Mouse (Mus musculus) liver, postnatal 0 days (tissue): ENCODE results near the gene Zc3h18.

Experiments
- CTCF ChIP-seq: sonication (generic); IDR thresholded peaks from 2 replicates; pipeline ENCODE4 v1.5.1; 2016; ENCODE audit warnings: antibody characterized with exemption, low read depth
- EP300 ChIP-seq: IDR thresholded peaks from 2 replicates; pipeline ENCODE4 v1.6.1; 2016; ENCODE audit warnings: antibody characterized with exemption, low read depth, mild to moderate bottlenecking

GRCm38 (mm10) chr8:122360696-122361416 lies 15.6 kb upstream of the Zc3h18 start, which contains the start of gene Trhr2:
- no peak for TF ChIP-seq CTCF
- no peak for TF ChIP-seq EP300
